Mouse (Mus musculus) cerebellum, adult 2 months (tissue): ENCODE data around the gene Lrfn3. TPM values are rescaled to one million over a fixed set of nuclear protein-coding genes. Genes with fewer than 3 reads are reported as not detected.

Experiments
- DNase-seq, 2 experiments: peaks; one replicate each; pipeline ENCODE4 v3.0.0; 2021
- H3K27ac ChIP-seq: fragments of 200-500 bp; 2 replicates; pipeline ENCODE4 v1.5.1; 2012; ENCODE audit warnings: low read length, control low read depth, inconsistent platforms; ENCODE audit not compliant: insufficient read depth
- H3K27me3 ChIP-seq: fragments of 200-500 bp; 2 replicates; pipeline ENCODE4 v1.6.1; 2012; ENCODE audit warnings: inconsistent platforms, mild to moderate bottlenecking, low read length, moderate library complexity; ENCODE audit not compliant: control insufficient read depth, insufficient read depth
- H3K4me1 ChIP-seq: fragments of 200-500 bp; 2 replicates; pipeline ENCODE4 v1.6.1; 2011; ENCODE audit warnings: low read length; ENCODE audit not compliant: control insufficient read depth, insufficient read depth
- H3K4me3 ChIP-seq: fragments of 200-500 bp; replicated peaks from 2 replicates; pipeline ENCODE3; 2011; ENCODE audit warnings: mild to moderate bottlenecking, low read depth, low read length, control low read depth; ENCODE audit not compliant: insufficient read depth
- CTCF ChIP-seq: fragments of 200-500 bp; IDR thresholded peaks from 2 replicates; pipeline ENCODE4 v1.5.1; 2011; ENCODE audit warnings: low read depth, mild to moderate bottlenecking, control low read depth, low read length, moderate library complexity, borderline replicate concordance; ENCODE audit not compliant: insufficient read depth
- POLR2A ChIP-seq: fragments of 200-500 bp; IDR thresholded peaks from 2 replicates; pipeline ENCODE4 v1.6.1; 2011; ENCODE audit warnings: low read length, control low read depth, borderline replicate concordance; ENCODE audit not compliant: insufficient read depth
- WGBS: fragments of 180-500 bp; shearing (Covaris S2); methylation state at CpG from one replicate; pipeline ENCODE4 v1.1.7; 2018; 5-methylcytosine and 5-hydroxymethylcytosine counted together
- polyA plus RNA-seq: library from polyadenylated mRNA; depleted of rRNA; stranded (reverse); fragments of >200 nt; gene quantifications from 2 replicates; pipeline ENCODE4 v1.2.3, GENCODE M21; 2012

Lrfn3 gene
- polyA plus RNA-seq, 1 experiment: 20.4 TPM

- peaks cover 37% of the 10 kb centered on the region for H3K4me1 ChIP-seq
- 69% methylated on average over 7 of the region's 7 CpGs for WGBS
- no peak overlapping the region for H3K27ac ChIP-seq
- no peak for DNase-seq
- no peaks in the 10 kb centered on the region for H3K27me3 ChIP-seq
- no peak for TF ChIP-seq CTCF
- no peak for TF ChIP-seq POLR2A
- no peak overlapping the region for H3K4me3 ChIP-seq
Measured at GRCm38 (mm10) chr7:30358378-30359186, 4.0 kb downstream of the Lrfn3 start.

- Histone ChIP-seq H3K4me3 (no peak overlapping the region), H3K27me3 (no peaks in the 10 kb centered on the region), H3K27ac (no peak overlapping the region), H3K4me1 (peaks cover 15% of the 10 kb centered on the region)
- TF ChIP-seq POLR2A (no peak), CTCF (no peak)
- DNase-seq: no peak
- 57% methylated on average over 4 of the region's 4 CpGs for WGBS
Measured at GRCm38 (mm10) chr7:30354059-30354458, 8.5 kb downstream of the Lrfn3 start.

- Histone ChIP-seq H3K4me1 (peaks cover 15% of the 10 kb centered on the region), H3K27ac (no peak overlapping the region), H3K4me3 (no peak overlapping the region), H3K27me3 (no peaks in the 10 kb centered on the region)
- DNase-seq: peak; percentile 69 to 81
- TF ChIP-seq POLR2A (no peak), CTCF (peak; percentile 86)
- 11% methylated on average over 6 of the region's 6 CpGs for WGBS
Measured at GRCm38 (mm10) chr7:30353279-30353822, 9.2 kb downstream of the Lrfn3 start.

- no peak overlapping the region for H3K27ac ChIP-seq
- TF ChIP-seq POLR2A (no peak), CTCF (peak; percentile 84)
- peak; percentile 85 to 86 for DNase-seq
- no peaks in the 10 kb centered on the region; the same call in 1 of the 2 replicates for H3K4me1 ChIP-seq
- no peaks in the 10 kb centered on the region for H3K27me3 ChIP-seq
- WGBS: 1% methylated on average over 30 of the region's 30 CpGs
- H3K4me3 ChIP-seq: no peak overlapping the region
Measured at GRCm38 (mm10) chr7:30347828-30348227, 14.7 kb downstream of the Lrfn3 start.

- H3K4me3 ChIP-seq: no peak overlapping the region
- DNase-seq: no peak
- WGBS: 62% methylated on average over 21 of the region's 21 CpGs
- H3K27me3 ChIP-seq: no peaks in the 10 kb centered on the region
- no peak overlapping the region for H3K27ac ChIP-seq
- H3K4me1 ChIP-seq: no peaks in the 10 kb centered on the region; the same call in 1 of the 2 replicates
- TF ChIP-seq CTCF: no peak
- TF ChIP-seq POLR2A: no peak
Measured at GRCm38 (mm10) chr7:30346635-30347379, 15.8 kb downstream of the Lrfn3 start.

GRCm38 (mm10) chr7:30339432-30340109 is 23.0 kb downstream of the Lrfn3 start:
- H3K27ac ChIP-seq: peak overlapping the region; percentile 11; the same call in 1 of the 2 replicates
- peaks cover 32% of the 10 kb centered on the region for H3K4me1 ChIP-seq
- WGBS: 7% methylated on average over 5 of the region's 5 CpGs
- no peaks in the 10 kb centered on the region for H3K27me3 ChIP-seq
- H3K4me3 ChIP-seq: no peak overlapping the region
- peak; percentile 76 to 85 for DNase-seq
- TF ChIP-seq CTCF (no peak), POLR2A (no peak)

- 0 out of 2 replicates have a peak, but pooled peaks have one; percentile 29 for TF ChIP-seq POLR2A
- peak; percentile 98 for TF ChIP-seq CTCF
- peak; percentile 89 to 93 for DNase-seq
- Histone ChIP-seq H3K4me3 (peak overlapping the region; percentile 9), H3K4me1 (peaks cover 45% of the 10 kb centered on the region), H3K27ac (0 out of 2 replicates have a peak overlapping the region, but pooled peaks have one; percentile 16), H3K27me3 (no peaks in the 10 kb centered on the region)
- WGBS: 2% methylated on average over 9 of the region's 9 CpGs
Measured at GRCm38 (mm10) chr7:30336384-30336783, 26.2 kb downstream of the Lrfn3 start.
